Mouse (Mus musculus) embryonic fibroblast, embryonic 13.5 days (primary cell): ENCODE results near the gene Idi1. TPM values are rescaled to one million over a fixed set of nuclear protein-coding genes. Genes with fewer than 3 reads are reported as not detected.
A peak's percentile ranks its signal among the peaks of the same experiment; 100 is the strongest.
"Not testable (repeated sequence)": the region's sequence is repeated elsewhere in the genome, so short reads cannot be mapped to it uniquely, and the experiment has no call there.

Source experiments
- H3K27ac ChIP-seq: 2 replicates; pipeline ENCODE4 v1.5.1; 2012; ENCODE audit warnings: low read length, control low read depth, inconsistent platforms; ENCODE audit not compliant: insufficient read depth
- H3K4me1 ChIP-seq: 2 replicates; pipeline ENCODE4 v1.6.1; 2011; ENCODE audit warnings: low read length; ENCODE audit not compliant: control insufficient read depth, insufficient read depth
- H3K4me3 ChIP-seq: 2 replicates; pipeline ENCODE4 v1.5.1; 2011; ENCODE audit warnings: mild to moderate bottlenecking, control low read depth, low read length; ENCODE audit not compliant: insufficient read depth
- CTCF ChIP-seq: IDR thresholded peaks from 2 replicates; pipeline ENCODE4 v1.5.1; 2011; ENCODE audit warnings: mild to moderate bottlenecking, control low read depth, low read length, moderate library complexity, borderline replicate concordance; ENCODE audit not compliant: insufficient read depth
- POLR2A ChIP-seq: IDR thresholded peaks from 2 replicates; pipeline ENCODE4 v1.6.1; 2011; ENCODE audit warnings: low read depth, mild to moderate bottlenecking, control low read depth, low read length, moderate library complexity
- polyA plus RNA-seq: library from polyadenylated mRNA; stranded (reverse); fragments of >200 nt; gene quantifications from 2 replicates; pipeline ENCODE4 v1.2.4, GENCODE M21; 2011; ENCODE audit warnings: low read depth; ENCODE audit not compliant: missing spikeins, insufficient read length

Gene Idi1
- polyA plus RNA-seq, 1 experiment = 108 TPM

DNA sequence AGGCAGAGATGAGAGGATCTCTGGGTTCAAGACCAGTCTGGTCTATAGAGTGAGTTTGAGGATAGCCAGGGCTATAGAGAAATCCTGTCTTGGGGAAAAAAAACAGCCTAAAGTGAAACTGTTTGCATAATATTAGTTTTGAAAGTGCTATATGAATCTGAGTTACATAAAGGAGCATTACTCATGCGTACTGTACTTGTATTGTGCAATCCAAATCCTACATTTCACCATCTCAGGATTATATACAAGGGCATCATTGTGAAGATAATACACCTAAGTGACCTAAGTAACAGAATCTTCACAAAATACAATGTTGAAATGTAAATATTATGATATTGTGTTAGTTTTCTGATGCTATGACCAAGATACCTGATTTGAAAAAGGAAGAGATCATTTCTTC lies 11.5 kb upstream of the Idi1 start:
- no peak for TF ChIP-seq CTCF
- TF ChIP-seq POLR2A = no peak
- Histone ChIP-seq H3K4me3 (no peak overlapping the region), H3K4me1 (no peaks in the 10 kb centered on the region), H3K27ac (no peak overlapping the region)

DNA sequence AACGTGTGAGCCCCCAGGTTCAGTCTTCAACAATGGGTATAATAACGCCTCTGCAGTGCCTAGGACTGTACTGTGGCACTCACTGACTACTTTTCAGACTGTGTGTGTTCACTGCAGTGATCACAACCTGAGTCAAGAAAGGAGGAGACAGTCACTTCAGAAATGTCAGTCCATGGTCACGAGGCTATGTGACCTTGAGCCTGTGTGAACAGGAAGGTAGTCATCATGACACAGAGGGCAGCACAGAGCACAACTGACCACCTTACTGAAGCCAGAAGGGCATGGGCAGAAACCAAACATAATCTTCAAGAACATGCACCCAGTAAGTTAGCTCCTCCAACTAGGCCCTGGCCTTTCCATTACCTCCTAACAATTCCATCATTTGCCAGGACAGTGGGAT lies 3.7 kb upstream of the Idi1 start:
- Histone ChIP-seq H3K4me3 (no peak overlapping the region), H3K4me1 (no peaks in the 10 kb centered on the region), H3K27ac (no peak overlapping the region)
- no peak for TF ChIP-seq CTCF

DNA sequence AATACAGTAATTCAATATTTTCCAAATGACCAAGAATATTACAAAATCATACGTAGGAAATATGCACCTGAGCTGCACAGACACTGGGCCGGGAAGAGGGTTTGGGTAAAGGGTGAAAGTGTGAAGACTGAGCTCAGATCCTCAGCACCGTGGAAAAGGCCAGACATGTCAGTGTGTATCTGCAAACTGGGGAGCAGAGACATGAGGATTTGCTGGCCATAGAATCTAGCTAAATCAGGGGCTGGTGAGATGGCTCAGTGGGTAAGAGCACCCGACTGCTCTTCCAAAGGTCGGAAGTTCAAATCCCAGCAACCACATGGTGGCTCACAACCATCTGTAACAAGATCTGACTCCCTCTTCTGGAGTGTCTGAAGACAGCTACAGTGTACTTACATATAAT lies 1.4 kb upstream of the Idi1 start:
- not testable (repeated sequence) for H3K27ac ChIP-seq, H3K4me3 ChIP-seq, H3K4me1 ChIP-seq

DNA sequence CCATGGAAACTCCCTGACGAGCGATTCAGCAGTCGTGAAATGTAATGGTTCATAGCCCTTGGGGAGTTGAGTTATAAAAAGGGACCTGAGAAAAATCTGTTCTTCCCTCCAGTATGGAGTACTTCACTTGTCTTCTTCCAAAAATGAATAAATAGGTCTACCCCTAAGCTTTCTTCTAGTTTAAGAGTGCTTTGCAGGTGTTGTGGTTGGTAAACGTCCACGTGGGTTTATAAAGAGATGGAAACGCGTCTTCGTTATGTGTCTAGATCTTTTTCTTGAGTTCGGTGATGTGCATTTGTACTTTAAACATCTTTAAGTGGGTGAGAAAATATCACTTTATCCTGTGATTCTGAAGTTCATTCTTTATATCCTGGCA lies 872 bp downstream of the Idi1 start:
- no peak for TF ChIP-seq POLR2A
- no peak for TF ChIP-seq CTCF
- H3K4me1 ChIP-seq = no peaks in the 10 kb centered on the region
- no peak overlapping the region for H3K27ac ChIP-seq
- H3K4me3 ChIP-seq = peak overlapping the region; percentile 69

DNA sequence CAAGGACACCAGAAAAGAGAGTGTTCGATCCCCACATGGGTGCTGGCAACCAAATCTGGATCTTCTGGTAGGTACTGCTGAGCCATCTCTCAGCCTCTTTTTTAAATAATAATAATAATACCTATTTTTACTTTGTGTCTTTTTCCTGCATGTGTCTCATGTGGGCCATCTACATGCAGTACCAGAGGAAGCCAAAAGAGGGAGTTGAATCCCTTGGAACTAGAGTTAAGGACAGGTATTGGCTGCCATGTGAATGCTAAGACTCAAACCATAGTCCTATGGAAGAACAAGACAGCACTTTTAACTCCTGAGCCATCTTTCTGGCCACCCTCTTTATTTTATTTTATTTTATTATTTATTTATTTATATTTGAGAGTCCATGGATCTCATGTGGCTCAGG lies 3.3 kb downstream of the Idi1 start:
- H3K4me1 ChIP-seq = no peaks in the 10 kb centered on the region
- H3K4me3 ChIP-seq = no peak overlapping the region
- H3K27ac ChIP-seq = no peak overlapping the region
- TF ChIP-seq POLR2A = no peak
- no peak for TF ChIP-seq CTCF

DNA sequence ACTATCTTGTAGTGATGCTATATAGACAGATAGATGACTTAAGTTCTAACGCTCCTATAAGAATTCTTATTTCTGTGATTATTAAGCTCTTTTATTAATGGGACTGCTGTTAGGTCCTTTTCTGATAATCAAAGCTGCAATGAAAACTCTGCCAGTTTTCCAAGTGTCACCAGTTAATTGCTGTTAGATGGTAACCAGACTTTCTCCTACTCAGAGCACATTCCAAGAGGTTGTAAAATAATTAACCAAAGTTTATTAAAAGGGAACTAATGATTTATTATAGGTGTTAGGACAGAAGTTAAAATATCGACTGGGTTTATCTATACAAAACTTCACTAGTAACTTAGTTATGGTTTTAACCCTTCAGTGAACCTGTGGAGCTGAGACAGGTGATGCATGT lies 20.7 kb downstream of the Idi1 start:
- H3K4me3 ChIP-seq, H3K27ac ChIP-seq, H3K4me1 ChIP-seq: not testable (repeated sequence)

DNA sequence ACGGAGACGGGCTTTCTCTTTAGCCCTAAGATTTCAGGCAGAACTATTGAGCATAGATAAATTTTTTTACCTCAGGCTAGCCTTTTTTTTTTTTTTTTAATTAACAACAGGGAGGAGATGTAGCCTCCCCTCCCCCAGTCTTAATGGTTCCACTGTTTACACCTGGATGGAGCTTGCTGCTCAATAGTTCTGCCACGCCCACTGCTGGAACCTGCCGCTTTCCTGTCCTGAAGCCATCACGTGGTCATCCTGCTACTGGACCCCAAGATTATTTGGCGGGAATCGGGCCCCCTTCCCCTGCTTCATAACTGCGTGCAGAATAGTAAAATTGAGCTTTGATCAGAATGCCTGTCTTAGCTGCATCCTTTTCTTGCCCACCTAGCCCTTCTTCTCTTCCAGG lies 28.6 kb downstream of the Idi1 start:
- H3K27ac ChIP-seq, H3K4me3 ChIP-seq, H3K4me1 ChIP-seq: not testable (repeated sequence)

DNA sequence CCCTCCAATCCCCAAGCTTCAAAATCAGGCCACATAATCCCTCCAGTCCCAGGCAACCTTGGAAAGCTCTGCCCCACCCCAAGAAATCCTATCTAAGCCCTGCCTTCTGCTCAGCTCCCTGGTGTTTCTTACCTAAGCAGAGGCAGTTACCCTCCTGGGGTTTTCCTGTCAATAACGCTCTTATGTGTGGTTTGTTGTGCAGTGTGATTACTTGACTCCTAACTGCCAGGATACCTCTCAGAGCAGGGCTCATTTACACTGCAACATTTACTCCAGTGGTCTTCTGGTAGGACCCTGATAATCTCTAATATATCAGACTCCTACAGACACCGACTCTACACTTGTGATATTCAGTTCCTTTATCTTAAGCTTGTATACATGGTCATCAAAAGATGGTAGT lies 48.2 kb downstream of the Idi1 start:
- no peak overlapping the region for H3K27ac ChIP-seq
- TF ChIP-seq CTCF = no peak
- no peaks in the 10 kb centered on the region for H3K4me1 ChIP-seq
- H3K4me3 ChIP-seq = no peak overlapping the region

DNA sequence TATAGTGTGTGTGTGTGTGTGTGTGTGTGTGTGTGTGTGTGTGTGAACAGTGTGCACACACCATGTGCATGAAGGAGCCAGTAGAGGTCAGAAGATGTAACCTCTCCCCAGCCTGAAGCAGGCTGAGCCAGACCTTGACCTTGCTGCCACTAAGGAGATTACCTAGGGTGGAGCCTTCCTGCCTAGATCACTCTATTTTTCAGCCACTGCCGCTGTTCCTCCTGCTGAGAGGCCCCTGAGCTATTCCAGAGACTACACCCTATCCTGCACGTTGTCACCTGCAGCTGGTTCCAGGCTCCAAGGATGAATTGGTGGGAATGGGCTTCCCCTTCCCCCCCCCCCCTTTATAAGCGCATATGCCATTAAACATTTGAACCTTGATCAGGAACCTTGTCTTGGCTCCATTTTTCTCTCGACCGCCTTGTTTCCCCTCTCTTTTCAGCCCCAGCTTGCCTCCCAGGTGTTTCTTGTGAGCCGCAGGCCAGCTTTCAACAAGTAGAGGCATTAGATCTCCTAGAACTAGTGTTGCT lies 52.4 kb downstream of the Idi1 start:
- H3K4me3 ChIP-seq, H3K4me1 ChIP-seq, H3K27ac ChIP-seq: not testable (repeated sequence)

DNA sequence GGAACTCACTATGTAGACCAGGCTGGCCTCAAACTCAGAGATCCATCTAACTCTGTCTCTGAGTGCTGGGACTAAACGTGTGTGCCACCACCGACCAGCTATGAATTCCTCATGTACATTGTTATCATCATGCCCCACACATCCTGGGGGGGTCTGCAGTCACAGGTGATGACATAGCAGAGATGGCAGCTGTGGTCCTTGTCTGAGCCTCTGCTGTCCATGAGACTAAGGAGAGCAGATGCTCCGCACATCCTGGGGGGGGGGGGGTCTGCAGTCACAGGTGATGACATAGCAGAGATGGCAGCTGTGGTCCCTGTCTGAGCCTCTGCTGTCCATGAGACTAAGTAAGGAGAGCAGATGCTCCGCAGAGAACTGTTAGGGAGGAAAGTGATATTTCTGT lies 55.8 kb downstream of the Idi1 start:
- H3K4me3 ChIP-seq, H3K27ac ChIP-seq, H3K4me1 ChIP-seq: not testable (repeated sequence)

DNA sequence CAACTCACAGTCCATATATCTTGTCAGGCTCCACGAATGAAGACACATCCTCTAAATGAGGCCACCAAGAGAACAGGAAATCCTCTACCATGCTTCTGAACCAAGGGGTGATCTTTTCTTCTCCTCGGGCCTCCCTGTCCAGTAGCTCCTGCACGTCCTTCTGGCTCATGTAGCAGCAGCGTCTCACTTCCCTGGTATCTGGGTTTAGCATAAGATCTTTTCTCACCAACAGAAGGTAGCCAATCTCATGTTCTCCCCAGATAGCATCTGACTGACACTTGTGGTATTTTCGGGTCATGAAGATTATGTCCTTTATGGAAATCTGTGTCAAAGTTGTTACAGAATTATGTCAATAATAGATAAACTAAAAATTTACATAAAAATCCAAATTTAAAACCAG lies 56.4 kb downstream of the Idi1 start:
- not testable (repeated sequence) for H3K4me1 ChIP-seq, H3K27ac ChIP-seq, H3K4me3 ChIP-seq

Other genes starting within 250 kb of the Idi1 start
- gene Wdr37, start 13.6 kb upstream of the Idi1 start, polyA plus RNA-seq = 28.6 and 32.8 TPM in 2 replicates
- not detected in 2 replicates for gene Gm9745, start 62.7 kb downstream of the Idi1 start, polyA plus RNA-seq
- gene Idi2, start 67.4 kb downstream of the Idi1 start, polyA plus RNA-seq = not detected in 2 replicates
- 61.8 and 63.6 TPM in 2 replicates for gene Gtpbp4, start 110.6 kb downstream of the Idi1 start, polyA plus RNA-seq
- 54.6 and 59.6 TPM in 2 replicates for gene Larp4b, start 208.4 kb downstream of the Idi1 start, polyA plus RNA-seq